Mouse (Mus musculus): ENCODE results near the gene Ica1. TPM values are rescaled to one million over a fixed set of nuclear protein-coding genes. Genes with fewer than 3 reads are reported as not detected.

The Ica1 gene
- total and polyA plus RNA-seq, 2 experiments from 2014 or later, result 64.4 to 92.0 TPM

DNA sequence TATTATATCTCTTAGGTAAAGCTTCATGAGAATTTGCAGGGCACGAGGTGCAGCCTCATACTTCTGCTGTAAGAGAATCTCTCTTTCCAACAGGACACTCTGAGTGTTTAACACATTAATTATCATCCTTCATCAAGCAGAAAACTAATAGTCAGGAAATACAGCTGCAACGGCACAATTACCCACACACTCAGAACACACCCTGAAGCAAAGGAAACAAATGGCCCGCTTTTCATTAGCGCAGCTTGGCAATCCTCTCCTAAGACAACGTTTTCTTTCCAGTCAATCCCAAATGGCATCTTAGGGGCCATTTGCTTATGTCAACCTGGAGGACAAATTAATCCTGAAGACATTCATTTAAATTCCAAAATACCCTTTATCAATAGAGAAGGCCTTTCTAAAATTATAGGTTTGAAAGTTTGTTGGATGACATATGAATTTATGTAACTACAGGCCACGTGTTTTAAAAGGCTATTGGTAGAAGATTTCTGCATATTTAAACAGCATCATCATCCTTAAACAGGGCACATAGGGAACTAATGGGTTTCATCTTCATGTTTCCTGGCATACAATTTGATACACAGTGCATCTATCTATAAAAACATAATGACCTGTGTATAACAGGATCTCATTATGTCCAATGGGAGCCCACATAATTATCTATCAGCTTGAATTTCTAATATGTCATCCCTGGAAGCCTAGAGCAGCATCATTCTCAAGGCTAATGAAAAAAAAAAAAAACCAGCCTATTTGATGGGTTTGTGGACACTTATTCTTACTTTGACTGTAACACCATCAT is 110.1 kb downstream of the Ica1 start:
- no peak overlapping the region for H3K4me2 ChIP-seq (ENCODE audit: low read depth)
- H3K9ac ChIP-seq, result no peak overlapping the region
- H3K27ac ChIP-seq (ENCODE audit: low read depth, low read length), result no peak overlapping the region
- no peak overlapping the region for H3K4me3 ChIP-seq (ENCODE audit: low read depth, low read length)
- no peaks in the 10 kb centered on the region for H3K27me3 ChIP-seq (ENCODE audit: insufficient read depth, low read length)
- H3K9me3 ChIP-seq (ENCODE audit: low read length), result no peaks in the 10 kb centered on the region
- no peak for DNase-seq
- WGBS, result 46% methylated on average over 6 of the region's 6 CpGs
- no peak for TF ChIP-seq CTCF (IDR thresholded peaks at IDR 0.05; ENCODE audit: low read depth)
- ATAC-seq, result no peak
- no peaks in the 10 kb centered on the region for H3K4me1 ChIP-seq (ENCODE audit: insufficient read depth)
- H3K36me3 ChIP-seq (ENCODE audit: insufficient read depth), result no peaks in the 10 kb centered on the region

DNA sequence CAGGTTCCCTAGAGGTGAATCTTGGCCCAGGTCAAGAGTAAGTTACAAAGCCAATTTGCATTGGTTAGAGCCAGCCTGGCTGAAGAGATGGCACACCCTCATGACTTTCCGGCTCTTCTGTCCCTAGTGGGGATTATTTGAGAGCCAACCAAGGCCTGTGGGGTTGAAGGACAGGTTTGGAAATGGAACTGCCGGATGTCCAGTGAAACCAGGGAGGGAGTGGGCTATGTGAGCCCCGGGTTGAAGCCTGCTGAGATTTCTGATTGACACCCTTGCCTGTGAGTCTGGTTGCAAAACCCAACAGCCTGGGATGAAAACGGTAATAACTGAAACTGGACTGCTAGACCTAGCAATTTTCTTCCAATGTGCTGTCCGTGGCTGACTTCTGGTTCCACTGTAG is 112.5 kb downstream of the Ica1 start:
- Histone ChIP-seq H3K9ac (no peak overlapping the region), H3K4me1 (ENCODE audit: insufficient read depth) (no peaks in the 10 kb centered on the region), H3K27me3 (ENCODE audit: insufficient read depth, low read length) (no peaks in the 10 kb centered on the region), H3K36me3 (ENCODE audit: insufficient read depth) (no peaks in the 10 kb centered on the region), H3K27ac (ENCODE audit: low read depth, low read length) (no peak overlapping the region), H3K4me3 (ENCODE audit: low read depth, low read length) (no peak overlapping the region), H3K9me3 (ENCODE audit: low read length) (no peaks in the 10 kb centered on the region), H3K4me2 (ENCODE audit: low read depth) (no peak overlapping the region)
- TF ChIP-seq CTCF (IDR thresholded peaks at IDR 0.05; ENCODE audit: low read depth), result no peak
- ATAC-seq (no peak), DNase-seq (no peak)
- WGBS, result 91% methylated on average over 5 of the region's 5 CpGs

DNA sequence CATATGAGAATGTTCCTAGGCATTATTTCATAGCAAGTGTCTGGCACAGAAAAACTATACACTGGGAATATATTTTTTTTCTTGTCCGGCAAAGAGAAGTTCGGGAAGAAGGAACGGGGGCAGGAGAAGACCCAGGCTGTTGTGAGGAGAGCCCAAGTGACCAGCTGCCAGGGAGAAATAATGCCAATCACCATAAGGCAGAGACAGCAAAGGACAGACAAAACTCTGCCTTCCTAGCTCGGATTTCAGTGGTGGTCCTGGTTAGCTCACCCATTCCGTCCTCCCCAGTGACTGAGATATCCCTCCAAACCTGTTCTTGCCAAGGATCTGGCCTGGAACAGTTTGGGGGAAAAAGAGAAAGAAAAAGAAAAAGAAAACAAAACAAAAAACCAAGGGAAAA is 113.3 kb downstream of the Ica1 start:
- WGBS, result 83% methylated on average over 5 of the region's 5 CpGs
- Histone ChIP-seq H3K27ac (ENCODE audit: low read depth, low read length) (no peak overlapping the region), H3K27me3 (ENCODE audit: insufficient read depth, low read length) (no peaks in the 10 kb centered on the region), H3K9me3 (ENCODE audit: low read length) (no peaks in the 10 kb centered on the region), H3K36me3 (ENCODE audit: insufficient read depth) (no peaks in the 10 kb centered on the region), H3K9ac (no peak overlapping the region), H3K4me3 (ENCODE audit: low read depth, low read length) (no peak overlapping the region), H3K4me1 (ENCODE audit: insufficient read depth) (no peaks in the 10 kb centered on the region; the same call in 1 of the 2 replicates), H3K4me2 (ENCODE audit: low read depth) (no peak overlapping the region)
- no peak for TF ChIP-seq CTCF (IDR thresholded peaks at IDR 0.05; ENCODE audit: low read depth)
- ATAC-seq (no peak), DNase-seq (no peak)

DNA sequence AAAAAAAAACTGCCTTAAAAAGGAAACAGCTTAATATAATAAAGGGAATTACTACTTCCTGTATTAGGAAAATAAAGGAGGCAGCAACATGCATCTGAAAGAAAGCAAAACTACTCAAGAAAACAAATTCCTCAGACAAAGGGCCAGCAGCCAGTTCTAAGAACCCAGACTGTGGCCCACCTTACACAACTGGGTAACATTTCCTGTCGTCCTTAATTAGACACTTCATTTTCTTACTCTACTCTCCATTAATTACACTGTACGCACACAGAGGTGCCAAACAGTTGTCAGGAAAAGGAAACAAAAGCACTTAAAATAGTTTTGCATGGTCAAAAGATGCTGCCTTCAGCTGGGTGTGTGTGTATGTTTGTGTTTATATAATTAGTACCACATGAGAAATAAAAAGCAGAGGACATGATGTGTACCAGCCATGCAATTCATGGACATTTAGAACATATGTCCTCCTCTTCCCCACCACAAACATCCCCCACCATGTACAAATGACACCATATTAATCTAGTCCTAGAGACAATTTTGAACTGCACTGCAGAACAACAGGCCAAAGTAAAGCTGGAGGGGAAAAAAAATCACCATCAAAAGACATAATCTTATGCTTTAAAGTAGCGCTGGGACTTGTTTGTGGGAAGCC is 115.1 kb downstream of the Ica1 start:
- DNase-seq (no peak), ATAC-seq (no peak)
- Histone ChIP-seq H3K27me3 (ENCODE audit: insufficient read depth, low read length) (no peaks in the 10 kb centered on the region), H3K4me1 (ENCODE audit: insufficient read depth) (peaks cover 3% of the 10 kb centered on the region), H3K9me3 (ENCODE audit: low read length) (no peaks in the 10 kb centered on the region), H3K4me2 (ENCODE audit: low read depth) (no peak overlapping the region), H3K4me3 (ENCODE audit: low read depth, low read length) (no peak overlapping the region), H3K36me3 (ENCODE audit: insufficient read depth) (no peaks in the 10 kb centered on the region), H3K27ac (ENCODE audit: low read depth, low read length) (no peak overlapping the region), H3K9ac (no peak overlapping the region)
- WGBS, result 43% methylated on average over 3 of the region's 3 CpGs
- TF ChIP-seq CTCF (IDR thresholded peaks at IDR 0.05; ENCODE audit: low read depth), result no peak

DNA sequence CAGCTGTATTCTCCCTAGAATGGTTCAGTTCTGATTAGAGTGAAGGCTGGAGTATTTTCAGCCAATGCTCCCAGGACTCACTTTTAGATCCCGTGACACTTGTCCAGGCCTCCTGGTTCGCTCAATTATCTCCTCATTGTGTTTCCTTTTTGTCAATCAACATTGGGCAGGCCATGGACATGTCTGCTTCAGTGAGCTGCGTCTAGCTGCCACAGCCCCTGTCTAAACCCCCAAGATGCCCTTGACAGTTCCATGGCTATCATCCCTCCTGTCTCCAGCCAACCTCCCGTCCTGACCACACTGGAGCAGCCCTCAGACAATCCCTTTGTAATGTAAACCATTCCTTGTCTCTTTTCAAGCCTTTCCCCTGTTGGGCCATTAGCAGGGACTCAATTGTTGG is 116.9 kb downstream of the Ica1 start:
- Histone ChIP-seq H3K36me3 (ENCODE audit: insufficient read depth) (no peaks in the 10 kb centered on the region), H3K4me3 (ENCODE audit: low read depth, low read length) (no peak overlapping the region), H3K27ac (ENCODE audit: low read depth, low read length) (no peak overlapping the region), H3K9ac (no peak overlapping the region), H3K9me3 (ENCODE audit: low read length) (no peaks in the 10 kb centered on the region), H3K4me1 (ENCODE audit: insufficient read depth) (peaks cover 3% of the 10 kb centered on the region), H3K4me2 (ENCODE audit: low read depth) (no peak overlapping the region), H3K27me3 (ENCODE audit: insufficient read depth, low read length) (no peaks in the 10 kb centered on the region)
- ATAC-seq, result no peak
- WGBS, result 20% methylated on average over 4 of the region's 4 CpGs
- no peak for DNase-seq
- TF ChIP-seq CTCF (IDR thresholded peaks at IDR 0.05; ENCODE audit: low read depth), result no peak

DNA sequence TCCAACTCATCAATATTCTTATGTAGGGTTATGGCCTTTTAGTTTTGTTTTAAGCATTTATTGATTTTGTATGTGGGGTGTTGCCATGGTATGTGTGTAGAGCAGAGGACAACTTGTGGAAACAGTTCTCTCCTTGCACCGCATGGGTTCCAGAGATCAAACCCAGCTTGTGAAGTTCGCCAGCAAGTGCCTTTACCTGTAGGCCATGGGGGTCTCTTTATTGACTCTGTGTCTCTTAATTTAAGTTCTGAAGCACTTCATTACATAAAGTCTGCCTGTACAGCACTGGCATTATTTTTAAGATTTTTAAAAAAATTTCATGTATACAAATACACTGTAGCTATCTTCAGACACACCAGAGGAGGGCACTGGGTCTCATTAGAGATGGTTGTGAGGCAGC is 118.2 kb downstream of the Ica1 start:
- DNase-seq (no peak), ATAC-seq (no peak)
- Histone ChIP-seq H3K9ac (no peak overlapping the region), H3K4me1 (ENCODE audit: insufficient read depth) (peaks cover 3% of the 10 kb centered on the region), H3K27me3 (ENCODE audit: insufficient read depth, low read length) (no peaks in the 10 kb centered on the region), H3K4me2 (ENCODE audit: low read depth) (no peak overlapping the region), H3K27ac (ENCODE audit: low read depth, low read length) (no peak overlapping the region), H3K36me3 (ENCODE audit: insufficient read depth) (no peaks in the 10 kb centered on the region), H3K4me3 (ENCODE audit: low read depth, low read length) (no peak overlapping the region), H3K9me3 (ENCODE audit: low read length) (no peaks in the 10 kb centered on the region)
- TF ChIP-seq CTCF (IDR thresholded peaks at IDR 0.05; ENCODE audit: low read depth), result no peak
- WGBS, result 96% methylated on average over 2 of the region's 2 CpGs

Data from forebrain, postnatal 0 days (tissue).